Mouse (Mus musculus) heart, adult 8-10 months (tissue): ENCODE measurements around the gene Bsg. TPM values are rescaled to one million over a fixed set of nuclear protein-coding genes. Genes with fewer than 3 reads are reported as not detected.
A peak's percentile ranks its signal among the peaks of the same experiment; 100 is the strongest.
"Not testable (repeated sequence)": the region's sequence is repeated elsewhere in the genome, so short reads cannot be mapped to it uniquely, and the experiment has no call there.

Source experiments
- DNase-seq: peaks from one replicate; pipeline ENCODE4 v3.0.0; 2022; ENCODE audit warnings: low spot score
- total RNA-seq, 4 experiments: library from RNA; stranded (reverse); gene quantifications; 2 replicates each; pipeline ENCODE4 v1.2.4; 2022

Gene Bsg
- total RNA-seq, 4 experiments from 2014 or later = 1,424 to 1,552 (median 1,533) TPM

DNA sequence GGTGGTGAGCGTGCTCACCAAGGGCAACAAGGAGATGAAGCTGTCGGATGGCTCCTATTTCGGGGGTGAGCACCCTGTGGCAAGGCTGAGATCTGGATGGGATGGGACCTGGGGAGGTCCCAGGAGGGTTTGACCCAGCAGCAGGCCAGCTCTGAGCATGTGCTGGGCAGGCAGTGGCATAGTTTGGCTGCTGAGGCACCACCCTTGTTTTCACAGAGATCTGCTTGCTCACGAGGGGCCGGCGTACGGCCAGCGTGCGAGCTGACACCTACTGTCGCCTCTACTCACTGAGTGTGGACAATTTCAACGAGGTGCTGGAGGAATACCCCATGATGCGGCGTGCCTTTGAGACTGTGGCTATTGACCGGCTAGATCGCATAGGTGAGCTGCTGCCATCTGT lies 29.6 kb downstream of the Bsg start:
- DNase-seq = no peak

- no peak for DNase-seq
Measured at GRCm38 (mm10) chr10:79735361-79735760, 31.1 kb downstream of the Bsg start.

DNA sequence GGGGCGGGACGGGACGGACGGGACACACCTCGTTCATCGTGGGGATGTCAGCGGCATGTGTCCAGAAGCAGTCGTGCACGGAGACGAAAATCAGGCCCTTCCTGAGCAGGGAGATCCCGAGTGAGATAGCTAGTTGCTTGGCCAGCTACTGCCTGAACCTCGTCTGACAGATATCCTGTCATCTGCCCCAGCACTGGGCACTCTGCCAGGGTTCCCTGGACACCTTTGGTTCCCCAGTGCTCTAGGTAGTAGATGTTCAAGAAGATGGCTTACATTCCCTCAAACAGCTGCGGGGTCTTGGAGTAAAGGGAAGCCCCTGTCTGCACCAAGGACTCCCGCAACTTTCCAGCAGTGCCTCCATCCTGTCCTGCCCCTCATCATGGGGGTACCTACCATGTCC lies 32.4 kb downstream of the Bsg start:
- DNase-seq = no peak

DNA sequence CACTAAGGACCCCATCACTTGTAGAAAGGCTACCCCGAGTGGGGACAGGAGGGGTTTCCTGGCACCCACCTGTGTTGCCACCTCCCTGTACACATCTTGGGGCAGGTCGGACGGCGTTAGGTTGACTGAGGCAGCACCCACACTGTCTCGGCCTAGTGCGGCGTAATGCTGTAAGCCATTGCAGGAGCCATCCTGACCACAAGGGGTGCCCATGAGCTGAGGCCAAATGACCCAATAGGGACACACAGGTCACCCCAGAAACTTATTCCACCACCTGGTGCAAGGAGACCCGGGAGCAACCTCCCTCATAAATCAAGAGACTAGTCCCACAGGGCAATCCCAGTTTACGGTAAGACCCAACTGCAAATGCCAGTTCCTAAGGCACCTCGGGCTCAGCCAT lies 34.0 kb downstream of the Bsg start:
- DNase-seq = no peak

GRCm38 (mm10) chr10:79739234-79739633 lies 34.9 kb downstream of the Bsg start:
- no peak for DNase-seq

DNA sequence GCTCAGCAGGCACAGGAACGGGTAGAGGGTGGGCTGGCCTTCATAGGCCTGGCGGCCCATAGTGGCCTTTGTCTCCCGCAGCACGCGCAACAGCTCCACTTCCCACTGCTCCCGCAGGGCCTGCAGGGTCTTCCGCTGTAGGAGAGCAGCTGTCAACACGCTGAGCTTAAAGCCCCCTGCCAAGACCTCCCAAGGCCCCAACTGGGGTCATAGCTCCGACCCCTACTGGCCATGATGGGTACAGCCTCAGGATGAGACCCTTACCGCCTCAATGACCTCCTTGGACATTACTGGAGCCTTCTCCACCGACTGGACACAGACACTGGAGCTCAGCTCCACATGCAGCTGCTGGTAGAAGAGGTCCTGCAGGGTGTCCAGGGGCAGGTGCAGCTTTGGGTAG lies 36.6 kb downstream of the Bsg start:
- DNase-seq = no peak

GRCm38 (mm10) chr10:79743161-79743560 lies 38.9 kb downstream of the Bsg start:
- no peak for DNase-seq

DNA sequence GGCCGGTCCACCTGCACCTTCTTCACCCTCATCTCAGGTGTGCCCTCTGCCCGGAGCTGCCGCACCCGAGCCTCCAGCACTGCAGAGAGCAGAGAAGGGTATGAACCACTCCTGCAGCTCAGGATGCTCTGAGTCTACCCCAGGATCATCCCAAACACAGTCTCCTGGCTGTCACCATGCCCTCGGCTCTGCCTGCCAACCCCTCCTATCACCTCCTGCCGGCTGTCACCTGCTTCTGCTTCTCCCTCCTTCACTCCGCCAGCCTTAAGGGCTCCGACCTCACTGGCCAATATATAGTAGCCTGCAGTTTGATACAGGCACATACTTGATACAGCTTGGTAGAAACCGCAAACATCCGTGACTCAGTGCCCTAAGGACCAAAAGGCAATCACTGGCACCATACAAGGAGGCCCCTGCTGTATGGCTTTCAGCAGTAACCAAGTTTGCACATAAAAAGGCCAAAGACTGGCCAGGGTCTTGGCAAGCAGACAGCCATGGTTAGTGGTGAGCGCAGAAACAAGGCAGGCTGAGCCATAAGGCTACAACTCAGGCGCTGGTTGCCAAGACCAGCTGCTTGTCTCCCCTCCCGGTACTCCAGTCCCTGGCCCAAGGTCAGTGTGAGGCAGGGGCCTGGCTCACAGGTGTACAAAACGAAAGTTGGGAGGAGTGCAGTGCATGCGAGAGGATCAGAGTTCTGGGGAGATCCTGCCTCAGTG lies 39.5 kb downstream of the Bsg start:
- no peak for DNase-seq

- DNase-seq = no peak
Measured at GRCm38 (mm10) chr10:79745411-79745810, 41.1 kb downstream of the Bsg start.

DNA sequence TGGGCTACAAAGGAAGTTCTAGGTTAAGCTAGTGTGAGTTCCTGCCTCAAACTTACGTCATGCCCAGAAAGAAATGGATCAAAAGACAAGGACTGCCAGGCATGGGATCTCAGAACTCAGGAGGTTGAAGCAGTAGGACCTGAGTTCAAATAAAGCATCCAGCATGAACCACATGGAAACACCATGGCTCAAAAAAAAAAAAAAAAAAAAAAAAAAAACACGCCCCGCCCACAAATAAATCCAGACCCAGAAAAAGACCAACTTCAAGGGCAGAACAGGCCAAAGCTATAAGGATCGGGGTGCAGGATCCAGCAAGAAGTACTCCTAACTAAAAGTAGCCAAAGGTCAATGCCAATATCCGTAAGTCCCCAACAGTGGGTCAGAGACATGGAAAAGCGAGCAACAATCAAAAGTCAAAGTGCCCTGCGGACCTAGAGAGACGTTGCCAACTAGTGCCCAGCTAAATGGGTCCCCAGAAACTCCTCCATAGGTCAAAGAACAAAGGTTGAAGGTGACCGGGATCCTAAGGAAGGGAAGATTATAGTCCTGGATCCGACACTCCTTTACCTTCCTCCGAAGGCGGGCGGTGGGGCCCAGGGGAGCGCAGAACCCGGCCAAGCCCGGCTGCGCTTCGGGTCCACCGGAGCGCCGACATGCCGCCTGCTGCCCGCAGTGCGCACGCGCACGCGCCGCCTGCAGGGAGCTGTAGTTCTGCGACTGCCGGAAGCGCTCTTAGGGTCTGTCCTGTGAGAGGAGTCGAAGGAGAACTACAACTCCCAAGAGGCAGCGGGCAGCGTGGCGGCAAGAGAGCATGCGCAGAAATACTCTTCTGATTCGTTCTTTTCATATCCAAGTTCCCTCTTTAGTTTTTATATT lies 41.8 kb downstream of the Bsg start, which contains the start of gene Polrmt:
Gene Polrmt, minus strand, starts transcription at position 684 of the 876 bp plus-strand sequence.
- peak; percentile 98 for DNase-seq

DNA sequence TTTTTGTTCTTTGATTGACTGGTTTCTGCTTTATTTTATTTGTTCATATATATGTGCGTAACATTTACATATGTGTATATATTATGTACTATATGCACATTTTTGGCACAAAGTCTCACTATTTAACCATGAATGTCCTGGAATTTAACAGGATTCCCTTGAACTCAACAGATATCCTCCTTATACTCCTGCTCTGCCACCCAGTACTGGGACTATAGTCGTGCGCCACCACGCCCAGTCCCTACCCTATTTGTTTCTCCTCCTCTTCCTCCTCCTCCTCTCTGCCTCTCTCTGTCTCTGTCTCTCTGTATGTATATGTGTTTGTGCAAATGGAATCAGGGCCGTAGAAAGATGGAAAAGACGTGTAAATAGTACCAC lies 42.5 kb downstream of the Bsg start:
- DNase-seq = no peak

DNA sequence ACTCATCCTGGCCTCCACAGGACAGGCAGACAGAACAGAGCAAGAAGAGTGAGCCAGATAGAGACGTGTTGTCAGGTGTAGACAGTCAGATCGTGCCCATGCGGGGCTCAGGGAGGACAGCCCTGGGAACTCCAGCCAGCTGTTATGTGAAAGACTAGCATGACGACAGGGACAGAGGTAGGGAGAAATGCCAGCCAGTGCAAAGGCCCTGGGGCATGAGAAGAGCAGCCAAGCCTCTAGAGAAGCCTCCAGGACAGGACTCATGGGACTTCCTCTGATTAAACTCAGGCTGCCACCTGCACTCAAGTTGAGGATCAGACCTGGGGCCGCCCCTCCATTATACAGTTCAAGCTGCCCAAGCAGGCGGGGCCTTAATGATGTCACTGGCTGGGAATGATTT lies 44.2 kb downstream of the Bsg start:
- no peak for DNase-seq

DNA sequence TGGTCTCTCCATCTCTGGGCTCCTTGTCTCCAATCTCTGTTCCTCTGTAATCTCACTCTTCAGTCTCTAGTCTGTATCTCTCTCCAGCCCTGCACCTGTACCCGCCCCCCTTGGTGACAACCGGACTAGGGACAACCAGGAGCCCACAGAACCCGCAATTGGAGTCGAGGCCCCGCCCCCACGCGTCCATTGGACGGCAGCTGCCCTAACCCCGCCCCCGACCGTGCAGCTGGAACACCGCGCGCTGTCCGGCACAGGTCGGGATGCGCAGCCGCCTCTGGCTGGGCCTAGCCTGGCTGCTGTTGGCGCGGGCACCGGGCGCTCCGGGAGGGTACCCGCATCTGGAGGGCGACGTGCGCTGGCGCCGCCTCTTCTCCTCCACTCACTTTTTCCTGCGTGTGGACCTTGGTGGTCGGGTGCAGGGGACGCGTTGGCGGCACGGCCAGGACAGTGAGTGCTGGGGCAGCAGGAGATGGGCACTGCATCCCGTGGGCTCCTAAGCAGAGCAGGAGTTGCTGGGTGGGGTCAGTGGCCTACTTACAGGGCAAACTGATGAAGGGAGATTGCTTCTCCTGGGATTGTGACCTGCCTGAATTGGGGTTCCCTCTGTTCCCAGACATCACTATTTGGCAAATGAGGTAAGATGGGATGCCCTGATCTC lies 50.7 kb downstream of the Bsg start, which contains the start of gene Fgf22:
Gene Fgf22, plus strand, starts transcription at position 221 of the 661 bp plus-strand sequence.
- peak; percentile 30 for DNase-seq

DNA sequence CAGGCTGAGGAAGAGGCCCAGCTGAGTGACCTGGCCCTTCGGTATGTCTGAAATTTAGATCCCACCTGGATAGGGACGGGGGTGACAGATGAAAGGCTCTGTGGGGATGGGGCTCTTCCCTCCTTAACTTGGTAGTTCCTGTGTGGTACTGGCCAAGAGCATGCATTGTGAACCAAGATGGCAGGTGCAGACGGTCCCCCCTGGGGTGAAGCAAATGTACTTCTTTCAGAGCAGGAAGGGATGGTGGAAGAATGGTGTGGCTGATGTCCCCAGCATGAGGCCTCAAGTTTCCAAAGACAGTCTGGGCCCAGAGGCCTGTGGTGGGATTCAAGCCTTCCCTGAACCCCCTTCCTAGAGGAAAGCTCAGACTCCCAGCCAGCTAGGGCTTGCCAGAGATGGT lies 51.6 kb downstream of the Bsg start:
- DNase-seq = no peak

GRCm38 (mm10) chr10:79756660-79757059 lies 52.4 kb downstream of the Bsg start:
- no peak for DNase-seq

DNA sequence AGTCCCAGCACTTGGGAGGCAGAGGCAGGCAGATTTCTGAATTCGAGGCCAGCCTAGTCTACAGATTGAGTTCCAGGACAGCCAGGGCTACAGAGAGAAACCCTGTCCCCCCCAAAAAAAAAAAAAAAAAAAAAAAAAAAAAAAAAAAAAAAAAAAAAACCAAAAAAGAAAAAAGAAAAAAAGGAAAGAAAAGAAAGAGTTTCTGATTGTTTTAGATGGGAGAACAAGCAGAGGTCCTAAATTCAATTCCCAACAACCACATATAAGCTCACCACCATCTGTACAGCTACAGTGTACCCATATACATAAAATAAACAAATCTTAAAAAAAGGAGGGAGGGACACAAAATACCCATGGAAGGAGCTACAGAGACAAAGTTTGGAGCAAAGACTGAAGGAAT lies 55.4 kb downstream of the Bsg start:
- not testable (repeated sequence) for DNase-seq

- DNase-seq = no peak
Measured at GRCm38 (mm10) chr10:79760603-79761143, 56.4 kb downstream of the Bsg start.

Other genes starting within 250 kb of the Bsg start
- not detected for gene Vmn2r83, start 235.8 kb upstream of the Bsg start, total RNA-seq
- gene Plpp2, start 170.7 kb upstream of the Bsg start, total RNA-seq = 1 to 10 TPM; 3.1 to 7.1 (median 4.8) TPM
- gene Mier2, start 149.3 kb upstream of the Bsg start, total RNA-seq = 10 to 100 TPM; 10.6 to 17.6 (median 15.3) TPM
- not detected for gene Theg, start 117.2 kb upstream of the Bsg start, total RNA-seq
- gene C2cd4c, start 90.5 kb upstream of the Bsg start, total RNA-seq = under 1 TPM in 1 of 4 experiments, not detected in 3; 0.16 TPM
- gene Shc2, start 66.6 kb upstream of the Bsg start, total RNA-seq = 1 to 10 TPM; 1.2 to 2.0 (median 1.2) TPM
- not detected for gene Odf3l2, start 58.8 kb upstream of the Bsg start, total RNA-seq
- not detected for gene Madcam1, start 39.9 kb upstream of the Bsg start, total RNA-seq
- 10 to 100 TPM; 14.5 to 20.0 (median 16.9) TPM for gene Tpgs1, start 35.1 kb upstream of the Bsg start, total RNA-seq
- 100 to 1,000 TPM; 201 to 230 (median 213) TPM for gene Cdc34, start 22.3 kb upstream of the Bsg start, total RNA-seq
- 1 to 10 TPM; 7.6 to 9.0 (median 8.3) TPM for gene Gzmm, start 15.5 kb upstream of the Bsg start, total RNA-seq
- 10 to 100 TPM; 13.7 to 16.7 (median 15.1) TPM for gene Hcn2, start 12.1 kb downstream of the Bsg start, total RNA-seq
- gene Polrmt, start 42.1 kb downstream of the Bsg start, total RNA-seq = 10 to 100 TPM; 41.1 to 54.7 (median 47.0) TPM
- gene Fgf22, start 50.6 kb downstream of the Bsg start, total RNA-seq = not detected
- 10 to 100 TPM; 20.2 to 23.2 (median 21.5) TPM for gene Rnf126, start 62.5 kb downstream of the Bsg start, total RNA-seq
- 1 to 10 TPM; 2.9 to 5.8 (median 3.6) TPM for gene Fstl3, start 72.8 kb downstream of the Bsg start, total RNA-seq
- gene Prss57, start 86.5 kb downstream of the Bsg start, total RNA-seq = not detected
- 10 to 100 TPM; 37.8 to 53.8 (median 51.7) TPM for gene Palm, start 89.1 kb downstream of the Bsg start, total RNA-seq
- gene Misp, start 116.5 kb downstream of the Bsg start, total RNA-seq = under 1 TPM in 3 of 4 experiments, not detected in 1; 0.31 to 0.75 (median 0.60) TPM
- gene Ptbp1, start 149.9 kb downstream of the Bsg start, total RNA-seq = 10 to 100 TPM; 45.4 to 57.7 (median 49.9) TPM
- gene Prtn3, start 170.0 kb downstream of the Bsg start, total RNA-seq = 1 to 10 TPM in 1 of 4 experiments, not detected in 3; 2.4 TPM
- gene Plppr3, start 170.1 kb downstream of the Bsg start, total RNA-seq = under 1 TPM in 3 of 4 experiments, not detected in 1; 0.19 to 0.41 (median 0.29) TPM
- under 1 TPM in 1 of 4 experiments, not detected in 3; 0.57 TPM for gene Elane, start 181.8 kb downstream of the Bsg start, total RNA-seq
- 10 to 100 TPM; 12.7 to 46.8 (median 17.8) TPM for gene Cfd, start 186.4 kb downstream of the Bsg start, total RNA-seq
- 10 to 100 TPM; 48.5 to 65.2 (median 53.3) TPM for gene Med16, start 204.4 kb downstream of the Bsg start, total RNA-seq
- gene Gm26602, start 206.4 kb downstream of the Bsg start, total RNA-seq = not detected
- under 1 TPM; 0.28 to 0.62 (median 0.32) TPM for gene Kiss1r, start 212.5 kb downstream of the Bsg start, total RNA-seq
- 10 to 100 TPM; 75.2 to 85.9 (median 81.0) TPM for gene R3hdm4, start 216.7 kb downstream of the Bsg start, total RNA-seq
- 1 to 10 TPM; 1.2 to 1.7 (median 1.3) TPM for gene Arid3a, start 222.6 kb downstream of the Bsg start, total RNA-seq